Mouse (Mus musculus): Measurements from ENCODE around the gene Tmem81.
A peak's percentile ranks its signal among the peaks of the same experiment; 100 is the strongest.
"Not testable (repeated sequence)": the region's sequence is repeated elsewhere in the genome, so short reads cannot be mapped to it uniquely, and the experiment has no call there.

Tmem81 gene

DNA sequence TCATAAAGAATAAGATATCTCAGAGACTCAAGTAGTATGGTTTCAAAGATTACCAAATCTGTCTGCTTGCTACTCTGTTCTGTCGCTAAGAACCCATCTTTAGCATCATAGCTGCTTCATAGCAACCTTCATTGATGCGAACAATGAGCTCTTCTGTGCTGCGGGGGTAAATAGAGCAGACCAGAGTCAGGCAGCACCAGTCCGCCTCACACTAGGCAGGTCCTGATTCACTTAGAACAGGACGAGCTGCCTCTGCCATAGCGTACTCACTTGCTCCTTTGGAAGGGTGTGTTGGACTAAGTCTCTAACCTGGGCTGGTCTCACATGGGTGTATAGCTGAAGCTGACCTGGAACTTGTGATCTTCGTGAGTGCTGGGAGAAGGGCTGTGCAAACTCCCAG is at the start of gene Tmem81:
TSS of gene Tmem81 (plus strand) at position 173 of the 400 bp plus-strand sequence.
- DNase-seq: no peak

DNA sequence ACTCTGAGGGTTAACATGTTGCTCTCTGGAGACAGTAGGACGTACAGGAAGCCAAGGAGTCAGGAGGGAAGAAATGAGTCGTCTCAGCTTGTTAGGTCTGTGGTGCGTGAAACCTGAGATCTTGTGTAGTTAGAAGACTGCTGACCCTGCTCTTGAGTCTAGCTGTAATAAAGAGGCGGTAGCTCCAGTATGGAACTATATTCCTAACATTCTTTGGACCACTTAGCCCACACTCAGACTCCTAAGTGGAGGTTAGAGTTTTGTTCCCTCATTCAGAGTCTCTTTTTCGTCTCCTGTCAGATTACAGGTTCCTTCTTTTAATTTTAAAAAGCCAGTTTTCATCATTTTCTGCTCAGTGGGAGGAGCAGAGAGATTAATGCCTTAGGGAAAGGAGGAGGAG is 41.4 kb upstream of the Tmem81 start:
- no peak for DNase-seq

DNA sequence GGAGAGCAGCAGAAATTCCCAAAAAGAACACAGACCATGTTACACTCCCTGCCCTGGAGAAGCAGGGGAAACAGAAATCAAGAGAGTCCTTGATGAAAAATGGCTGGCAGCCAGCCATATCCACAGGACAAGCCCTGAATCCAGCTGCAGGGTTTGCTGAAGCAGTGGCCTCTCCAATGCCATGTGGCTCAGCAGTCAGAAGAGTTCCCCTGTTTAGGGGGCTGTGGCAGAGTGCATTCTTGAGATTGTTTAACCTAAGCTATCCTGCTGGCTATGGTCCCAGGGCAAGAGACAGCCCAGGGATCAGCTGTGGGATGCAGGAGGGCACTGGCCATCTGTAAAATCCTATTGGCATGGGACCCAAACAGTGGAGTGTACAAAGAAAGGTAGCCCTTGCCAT is 37.1 kb upstream of the Tmem81 start:
- peak; percentile 52 for DNase-seq

DNA sequence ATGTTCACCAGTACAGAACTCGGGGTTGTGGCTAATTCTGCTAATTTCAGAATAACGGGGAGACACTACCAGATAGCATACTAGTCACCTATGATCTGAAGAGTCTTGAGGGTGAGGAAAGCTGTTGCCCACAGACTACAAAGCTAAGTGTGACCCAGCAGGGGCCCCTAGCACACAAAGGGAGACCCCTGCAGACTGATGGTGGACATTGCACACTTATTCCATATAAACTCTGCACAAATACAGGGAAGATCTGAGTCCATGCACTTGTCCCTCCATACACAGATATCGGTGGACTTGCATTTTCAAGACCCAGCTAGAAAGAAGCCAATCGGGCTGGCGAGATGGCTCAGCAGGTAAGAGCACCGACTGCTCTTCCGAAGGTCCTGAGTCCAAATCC is 36.5 kb upstream of the Tmem81 start:
- DNase-seq: no peak

DNA sequence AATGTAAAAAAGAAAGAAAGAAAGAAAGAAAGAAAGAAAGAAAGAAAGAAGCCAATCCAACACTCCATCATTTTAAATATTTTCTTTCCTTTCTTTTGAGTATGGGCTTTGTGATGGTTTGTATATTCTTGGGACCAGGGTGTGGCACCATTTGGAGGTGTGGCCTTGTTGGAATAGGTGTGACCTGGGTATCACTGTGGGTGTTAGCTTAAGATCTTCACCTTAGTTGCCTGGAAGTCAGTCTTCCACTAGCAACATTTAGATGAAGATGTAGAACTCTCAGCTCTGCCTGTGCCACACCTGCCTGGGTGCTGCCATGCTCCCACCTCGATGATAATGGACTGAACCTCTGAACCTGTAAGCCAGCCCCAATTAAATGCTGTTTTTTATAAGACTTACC is 36.0 kb upstream of the Tmem81 start:
- not testable (repeated sequence) for DNase-seq

DNA sequence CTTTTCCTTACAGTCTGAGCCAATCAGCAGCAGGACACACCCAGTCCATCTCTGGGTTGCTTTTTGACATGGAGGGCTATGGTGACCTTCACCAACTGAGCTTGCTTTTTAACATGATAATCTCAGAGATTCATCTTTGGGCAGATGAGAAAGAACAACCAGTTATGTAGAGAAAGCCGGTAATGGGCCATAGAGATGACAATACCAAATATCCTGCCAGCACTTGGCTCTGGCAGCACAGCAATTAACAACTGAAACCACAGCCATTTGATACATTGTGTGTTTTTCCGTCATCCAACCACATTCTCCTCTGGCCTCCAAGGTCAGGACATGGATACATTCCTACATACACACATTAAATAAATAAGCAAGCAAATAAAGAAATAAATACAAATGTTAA is 35.0 kb upstream of the Tmem81 start:
- no peak for DNase-seq

DNA sequence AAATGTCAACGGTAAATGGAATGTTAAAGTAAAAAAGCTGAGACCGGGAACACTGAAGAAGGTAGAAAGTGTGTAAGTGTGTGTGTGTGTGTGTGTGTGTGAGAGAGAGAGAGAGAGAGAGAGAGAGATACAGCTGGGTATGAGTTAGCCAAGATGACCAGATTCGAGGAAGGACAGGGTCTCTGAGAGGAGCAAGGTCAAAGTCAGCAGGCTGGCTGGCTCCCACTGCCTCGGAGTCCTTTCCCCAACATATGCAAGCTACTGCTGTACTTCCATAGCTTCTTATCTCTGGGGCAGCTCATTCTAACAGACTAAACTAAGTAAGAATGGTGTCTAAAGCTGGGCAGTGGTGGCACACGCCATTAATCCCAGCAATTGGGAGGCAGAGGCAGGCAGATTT is 34.5 kb upstream of the Tmem81 start:
- DNase-seq: no peak

DNA sequence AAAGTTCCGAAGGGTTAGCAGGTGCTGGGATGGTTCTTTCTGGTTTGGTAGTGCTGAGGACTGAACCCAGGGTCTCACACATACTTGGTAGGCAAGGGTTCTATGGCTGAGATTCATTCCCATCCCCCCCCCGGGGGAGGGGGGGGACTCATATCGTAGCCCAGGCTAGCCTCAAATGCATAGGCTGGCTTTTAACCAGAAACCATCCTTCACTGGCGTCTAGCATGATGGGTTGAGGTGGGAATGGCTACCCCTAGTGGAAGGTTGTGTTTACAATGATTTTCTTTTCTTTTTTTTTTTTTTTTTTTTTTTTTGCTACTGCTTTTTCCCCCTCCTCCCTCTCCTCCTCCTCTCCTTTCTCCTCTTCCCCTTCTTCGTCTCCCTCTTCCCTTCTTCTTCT is 33.5 kb upstream of the Tmem81 start:
- DNase-seq: no peak

DNA sequence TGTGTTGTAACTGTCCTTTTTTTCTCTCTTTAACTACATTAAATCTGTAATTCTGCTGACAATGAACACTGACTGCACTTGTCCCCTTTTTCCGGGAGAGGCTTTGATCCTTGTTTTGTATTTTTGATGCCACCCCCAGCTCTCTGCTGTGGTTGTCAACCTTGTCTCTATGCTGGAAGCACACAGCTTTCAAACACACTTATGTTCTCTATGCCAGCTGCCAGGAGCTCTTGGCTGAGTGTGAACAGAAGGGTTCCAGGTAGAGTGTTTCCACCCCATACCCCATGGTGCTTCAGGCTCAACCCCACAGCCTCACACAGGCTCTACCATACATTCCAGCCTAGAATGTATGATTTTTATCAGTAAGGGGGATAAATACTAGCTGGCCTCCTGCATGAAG is 31.5 kb upstream of the Tmem81 start:
- no peak for DNase-seq

DNA sequence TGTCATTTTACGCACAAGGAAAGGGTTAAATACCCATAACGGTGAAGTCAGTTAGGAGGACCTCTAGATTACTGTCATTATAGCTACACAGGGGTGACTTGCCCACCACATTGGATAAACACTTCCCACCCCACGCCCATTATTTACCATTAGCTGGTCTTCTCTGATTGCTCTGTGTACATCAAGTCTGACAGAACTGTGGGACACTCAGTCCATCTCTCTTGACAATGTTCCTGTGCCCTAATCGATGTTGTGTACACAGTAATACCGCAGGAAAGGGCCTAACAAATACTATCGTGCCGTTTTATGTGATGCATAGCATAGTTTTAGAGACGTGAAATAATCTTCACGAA is 29.5 kb upstream of the Tmem81 start:
- DNase-seq: no peak

DNA sequence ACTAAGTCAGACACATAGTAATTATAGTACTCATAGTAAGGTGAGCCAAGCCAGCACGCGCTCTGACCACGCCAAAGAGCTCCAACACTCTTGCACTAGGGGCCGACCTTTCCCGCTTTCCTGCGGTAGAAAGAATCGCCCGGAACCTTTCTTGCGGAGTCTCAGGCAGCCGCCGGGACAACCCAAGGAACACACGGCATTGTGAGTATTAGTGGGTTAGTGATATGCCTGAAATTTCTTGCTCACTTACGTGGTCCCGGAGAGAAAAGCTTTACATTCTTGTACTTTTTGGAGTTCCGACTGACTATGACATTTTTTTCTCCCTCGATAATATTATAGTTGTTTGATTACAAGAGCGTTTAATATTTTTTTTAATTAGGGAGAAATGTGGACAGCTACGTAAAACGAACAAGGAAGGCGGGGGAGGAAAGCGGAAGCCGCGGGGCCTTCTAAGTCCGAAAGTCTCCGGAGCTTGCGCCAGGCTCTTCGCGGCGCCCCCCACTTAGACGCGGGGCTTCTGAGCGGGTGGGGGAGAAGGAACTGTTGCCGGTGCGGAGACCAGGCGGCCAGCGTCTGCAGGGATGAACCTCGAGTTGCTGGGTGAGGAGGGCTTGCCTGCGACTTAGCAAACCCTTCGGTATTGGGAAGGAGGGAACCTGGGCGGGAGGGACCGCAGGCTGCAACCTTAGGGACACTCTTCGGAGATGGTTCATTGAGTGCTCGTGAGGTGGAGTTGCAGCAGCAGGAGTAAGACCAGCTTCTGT is 28.9 kb upstream of the Tmem81 start, which contains the start of gene Rbbp5:
TSS of gene Rbbp5 (plus strand) at position 438 of the 764 bp plus-strand sequence.
- DNase-seq: peak; percentile 92

DNA sequence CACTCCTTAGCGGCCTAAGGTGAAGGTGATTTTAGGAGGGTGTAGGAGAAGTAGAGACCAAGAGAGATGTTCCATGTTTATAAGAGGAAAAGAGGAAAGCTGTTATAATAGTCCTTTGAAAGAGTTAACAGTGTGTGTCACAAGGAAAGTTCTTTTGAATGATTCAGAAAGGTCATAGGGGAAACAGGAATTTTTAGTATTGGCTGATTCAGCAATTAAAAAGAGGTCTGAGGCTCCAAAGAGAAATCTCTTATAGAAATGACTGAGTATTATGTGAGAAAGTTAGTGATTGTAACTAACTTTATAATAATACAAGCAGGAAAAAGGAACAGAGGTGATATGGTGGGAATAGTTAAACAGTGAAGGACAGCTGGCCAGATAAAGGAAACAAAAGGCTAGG is 26.6 kb upstream of the Tmem81 start:
- DNase-seq: no peak

DNA sequence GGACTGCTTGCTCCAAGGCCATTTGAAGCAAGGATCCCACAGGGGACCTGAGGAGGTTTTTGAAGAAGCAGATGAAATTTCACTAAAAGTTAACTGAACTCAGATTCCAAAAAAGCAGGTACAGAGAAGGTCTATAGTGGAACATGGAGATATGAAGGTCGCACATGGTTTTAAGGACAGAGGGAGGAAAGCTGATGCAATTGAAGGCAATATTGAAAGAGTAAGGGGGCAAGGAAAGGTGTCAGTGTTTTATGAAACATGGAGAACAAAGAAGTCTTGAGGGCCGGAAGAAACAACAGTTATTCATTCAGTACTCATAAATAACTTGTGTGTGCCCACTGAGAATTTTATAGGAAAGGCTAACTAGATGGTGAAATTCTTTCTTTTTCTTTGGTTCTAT is 24.4 kb upstream of the Tmem81 start:
- DNase-seq: no peak

DNA sequence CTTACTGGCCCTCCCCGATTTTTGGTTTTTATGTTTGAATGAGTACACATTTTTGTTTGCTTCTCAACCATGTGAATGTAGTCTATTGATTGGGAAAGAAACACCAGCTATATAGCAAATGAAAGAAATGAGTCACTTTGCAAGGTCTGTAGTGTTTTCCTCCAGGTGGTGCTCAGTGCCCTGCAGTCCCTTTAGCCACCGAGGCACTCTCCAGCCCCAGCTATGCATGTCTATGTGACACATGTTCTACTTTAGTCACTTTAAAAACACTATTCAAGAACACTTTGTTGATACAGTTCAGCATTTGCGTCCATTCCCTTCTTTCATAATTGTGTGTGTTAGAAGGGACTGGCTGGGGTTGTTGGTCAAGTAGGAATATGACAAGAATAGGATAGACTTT is 22.8 kb upstream of the Tmem81 start:
- no peak for DNase-seq

DNA sequence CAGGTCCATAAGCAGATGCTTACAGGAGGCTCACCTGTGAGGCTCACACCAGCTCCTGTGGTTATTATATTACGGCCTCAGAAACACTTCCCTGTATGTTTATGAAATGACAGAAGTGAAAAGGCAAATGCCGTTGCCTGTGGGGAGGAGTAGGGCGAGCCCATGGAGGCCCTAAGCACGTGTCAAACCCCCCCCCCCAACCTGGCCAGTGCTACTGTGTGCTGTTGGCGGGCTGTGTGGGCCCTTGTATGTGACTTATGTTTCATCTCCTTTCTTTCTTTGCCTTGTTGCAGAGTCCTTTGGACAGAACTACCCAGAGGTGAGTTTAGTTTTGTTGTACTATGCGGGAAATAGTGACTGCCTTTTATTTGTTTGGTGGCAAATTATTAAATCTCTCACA is 22.3 kb upstream of the Tmem81 start:
- DNase-seq: no peak

DNA sequence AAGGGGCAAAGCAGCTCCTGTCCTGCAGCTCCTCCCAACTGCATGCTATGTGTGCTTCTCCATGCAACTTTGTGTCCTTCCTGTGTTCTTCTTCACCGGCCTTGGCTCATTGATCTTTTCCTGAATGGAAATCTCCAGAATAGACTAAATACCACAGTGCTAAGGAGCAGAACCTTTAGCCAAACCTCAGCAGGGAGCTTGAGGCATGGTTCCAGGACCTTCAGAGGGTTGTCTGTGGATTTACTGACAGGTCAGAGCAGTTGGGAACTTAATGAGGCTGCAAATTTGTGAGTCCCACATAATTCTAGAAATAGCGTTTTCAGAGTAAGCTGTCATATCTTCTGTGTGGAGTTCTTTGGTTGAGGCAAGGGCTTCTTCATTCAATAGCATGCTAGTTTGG is 5.5 kb upstream of the Tmem81 start:
- no peak for DNase-seq

DNA sequence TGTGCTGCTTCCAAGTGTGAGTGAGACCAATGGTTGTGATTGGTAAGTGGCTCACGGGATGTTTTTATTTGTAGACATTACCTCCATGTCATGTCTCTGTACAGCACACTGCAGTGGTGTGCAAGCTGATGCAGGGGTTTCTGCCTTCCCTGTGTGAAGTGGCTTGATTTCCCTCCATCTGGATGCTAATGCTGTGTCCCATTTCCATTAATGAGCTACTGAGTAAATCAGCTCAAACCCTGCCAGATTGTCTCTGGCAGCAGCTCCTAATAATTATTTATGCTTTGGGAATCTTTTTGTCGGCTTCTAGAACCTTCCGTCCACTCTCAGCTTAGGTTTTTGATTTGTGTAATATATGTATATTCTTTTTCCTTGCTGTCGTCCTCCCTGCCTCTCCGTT is 875 bp upstream of the Tmem81 start:
- no peak for DNase-seq

DNA sequence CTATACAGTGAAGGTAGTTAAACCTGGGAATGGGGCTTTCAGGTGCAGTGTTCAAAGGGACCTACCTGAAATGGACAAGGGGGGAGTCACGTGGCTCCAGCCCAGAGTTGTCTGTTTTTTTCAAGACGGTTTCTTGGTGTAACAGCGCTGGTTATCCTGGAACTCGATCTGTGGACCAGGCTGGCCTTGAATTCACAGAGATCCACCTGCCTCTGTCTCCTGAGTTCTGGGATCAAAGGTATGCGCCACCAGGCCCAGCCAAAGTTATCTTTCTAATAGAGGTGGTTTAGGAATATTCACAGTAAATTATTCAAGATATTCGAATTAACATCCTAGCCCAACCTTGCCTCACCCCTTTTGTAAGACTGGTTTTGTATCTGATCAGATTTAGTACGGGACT is 626 bp downstream of the Tmem81 start:
- DNase-seq: no peak

DNA sequence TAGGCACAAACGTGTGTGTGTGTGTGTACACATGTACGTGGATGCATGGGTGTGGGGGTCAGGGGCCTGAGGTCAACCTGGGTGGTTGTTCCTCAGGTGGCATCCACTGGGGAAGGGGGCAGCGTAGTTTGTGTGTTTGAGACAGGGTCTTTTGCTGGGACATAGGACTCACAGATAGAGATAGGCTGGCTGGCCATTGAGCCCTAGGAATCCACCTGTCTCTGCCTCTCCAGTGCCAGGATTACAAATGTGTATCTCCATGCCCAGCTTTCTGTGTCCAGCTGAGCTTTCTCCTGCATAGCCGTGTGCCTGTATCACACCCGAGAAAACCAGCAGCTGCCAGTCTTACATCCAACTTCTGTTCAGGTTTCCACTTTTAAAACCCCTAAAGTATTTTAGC is 3.7 kb downstream of the Tmem81 start:
- DNase-seq: no peak

DNA sequence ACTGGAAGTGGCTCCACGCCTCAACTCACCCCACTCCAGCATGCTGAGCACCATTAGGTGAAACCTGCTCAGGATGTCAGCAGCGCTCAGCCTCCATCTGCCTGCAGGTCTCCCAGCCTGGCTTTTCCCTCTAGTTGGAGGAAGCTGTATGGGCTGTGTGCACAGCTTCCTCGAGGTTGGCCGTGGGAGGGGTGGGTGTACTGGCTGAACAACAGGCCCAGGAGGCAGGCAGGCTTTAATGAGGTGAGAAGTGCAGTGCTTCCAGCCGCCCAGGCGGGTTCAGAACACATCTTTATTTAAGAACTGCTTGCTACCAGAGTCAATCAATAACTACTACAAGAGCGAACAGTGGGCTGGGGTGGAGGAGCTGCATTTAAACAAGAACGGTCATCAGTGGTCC is 5.5 kb downstream of the Tmem81 start:
- DNase-seq: no peak

DNA sequence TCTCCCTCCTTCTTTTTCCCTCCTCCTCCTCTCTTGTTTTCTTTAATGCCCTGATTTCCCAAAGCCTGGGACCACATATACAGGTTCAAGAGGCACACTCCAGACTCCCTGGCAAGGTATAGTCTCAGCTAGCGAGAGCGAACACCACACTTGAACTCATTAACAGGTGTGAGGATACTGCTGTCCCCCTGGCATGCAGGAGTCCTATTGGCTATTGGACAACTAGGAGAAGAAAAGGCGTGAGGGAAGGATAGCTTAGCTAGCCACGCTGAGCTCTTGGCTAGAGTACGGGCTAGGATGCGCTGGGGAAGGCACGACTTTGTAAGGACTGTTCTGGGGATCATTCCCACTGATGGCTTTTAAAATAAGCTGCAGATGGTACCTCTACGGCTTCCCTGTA is 6.1 kb downstream of the Tmem81 start:
- DNase-seq: no peak

DNA sequence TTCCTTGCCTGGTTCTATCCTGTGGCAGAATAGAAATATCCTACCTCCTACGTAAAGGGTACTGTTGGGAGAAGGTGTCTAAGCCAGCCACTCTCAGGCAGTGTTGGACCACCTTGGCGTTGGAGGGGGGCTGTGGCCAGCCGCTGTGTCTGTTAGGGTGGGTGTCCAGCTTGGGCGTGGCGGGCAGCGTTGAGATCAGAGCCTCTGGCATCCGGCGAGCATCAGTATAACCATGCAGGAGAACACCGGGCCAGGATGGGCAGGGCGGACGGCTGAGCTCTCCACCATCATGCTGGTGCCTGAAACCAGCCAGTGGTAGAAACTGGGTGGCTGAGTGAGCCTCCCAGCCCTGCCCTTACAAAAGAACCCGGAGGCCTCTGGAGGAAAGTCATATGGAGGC is 9.3 kb downstream of the Tmem81 start:
- DNase-seq: no peak

DNA sequence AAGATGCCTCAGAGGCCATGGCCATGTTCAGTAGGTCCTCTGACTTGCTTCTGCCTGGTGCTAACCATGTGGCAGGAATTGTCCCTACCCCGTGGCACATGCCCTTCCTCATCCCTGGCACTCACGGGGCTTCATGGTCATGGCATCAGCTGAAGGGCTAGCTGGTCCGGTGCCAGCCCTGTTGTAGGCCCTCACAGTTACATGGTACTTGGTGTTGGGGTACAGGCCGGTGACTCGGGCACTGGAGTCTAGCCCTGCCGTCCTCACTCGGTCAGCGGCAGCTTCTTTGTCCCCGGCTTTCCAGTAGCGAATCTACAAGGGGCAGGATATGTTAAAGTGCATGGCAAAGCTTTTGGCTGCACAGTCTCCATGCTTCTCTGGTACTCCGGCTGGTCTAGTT is 10.7 kb downstream of the Tmem81 start:
- DNase-seq: no peak

DNA sequence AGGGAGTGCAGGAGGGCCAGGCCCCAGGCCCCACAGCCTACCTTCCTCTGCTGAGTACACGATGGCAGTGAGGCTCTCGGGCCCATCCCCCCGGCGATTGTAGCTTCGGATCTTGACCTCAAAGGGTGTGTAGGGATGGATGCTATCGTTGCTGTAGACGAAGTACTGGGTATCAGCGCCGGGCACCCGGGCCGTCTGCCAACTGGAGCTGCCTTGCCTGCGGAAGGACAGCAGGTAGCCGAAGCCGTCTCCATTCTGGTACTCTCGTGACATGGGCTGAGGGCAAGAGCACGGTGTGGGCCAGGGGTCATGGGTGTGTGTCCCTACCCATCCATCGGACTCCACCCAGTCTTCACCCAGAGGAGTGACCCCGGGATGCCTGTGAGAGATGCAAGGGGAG is 12.6 kb downstream of the Tmem81 start:
- no peak for DNase-seq

DNA sequence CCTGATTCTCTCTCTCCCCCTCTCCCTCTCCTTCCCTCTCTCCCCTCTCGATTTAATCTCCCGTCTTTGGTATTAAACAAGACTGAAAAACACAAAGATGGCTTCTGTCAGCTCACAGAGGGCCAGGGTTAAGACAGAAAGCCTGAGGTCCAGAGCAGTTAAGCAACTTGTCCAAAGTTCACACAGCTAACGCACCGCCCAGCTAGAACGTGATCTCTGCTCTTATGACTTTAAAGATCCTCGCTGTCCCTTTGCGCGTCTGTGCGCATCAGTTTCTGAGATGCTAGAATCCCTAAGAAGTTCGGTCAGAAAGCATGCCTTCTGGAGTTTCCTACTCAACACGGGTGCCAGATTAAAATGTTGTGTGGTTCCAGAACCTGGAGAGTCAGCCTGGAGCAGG is 13.7 kb downstream of the Tmem81 start:
- DNase-seq: no peak

DNA sequence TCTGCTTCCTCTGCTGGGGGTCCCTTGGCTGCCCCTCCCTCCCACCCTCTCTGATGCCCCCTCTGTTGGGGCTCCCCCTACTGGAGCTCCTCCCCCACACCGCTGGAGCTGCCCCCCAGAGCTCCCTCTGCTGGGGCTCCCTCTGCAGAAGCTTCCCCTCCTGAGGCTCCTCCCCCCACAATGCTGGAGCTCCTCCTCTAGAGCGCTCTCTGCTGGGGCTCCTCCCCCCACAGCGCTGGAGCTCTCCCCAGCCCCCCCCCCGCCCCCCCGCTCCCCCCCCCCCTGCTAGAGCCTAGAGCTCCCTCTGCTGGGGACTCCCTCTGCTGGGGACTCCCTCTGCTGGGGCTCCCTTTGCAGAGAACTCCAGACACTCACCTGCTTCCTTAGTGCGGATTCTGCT is 14.7 kb downstream of the Tmem81 start:
- DNase-seq: peak; percentile 83
